Mouse (Mus musculus) right cerebral cortex, postnatal 36 days (tissue): ENCODE data around the gene Xpo4.
"Not testable (repeated sequence)": the region's sequence is repeated elsewhere in the genome, so short reads cannot be mapped to it uniquely, and the experiment has no call there.

Source experiments
- DNase-seq, 2 experiments: peaks; one replicate each; pipeline ENCODE4 v3.0.0; 2022; ENCODE audit warnings: low spot score in 2 of 2, mixed read lengths in 1 of 2

Xpo4 gene

DNA sequence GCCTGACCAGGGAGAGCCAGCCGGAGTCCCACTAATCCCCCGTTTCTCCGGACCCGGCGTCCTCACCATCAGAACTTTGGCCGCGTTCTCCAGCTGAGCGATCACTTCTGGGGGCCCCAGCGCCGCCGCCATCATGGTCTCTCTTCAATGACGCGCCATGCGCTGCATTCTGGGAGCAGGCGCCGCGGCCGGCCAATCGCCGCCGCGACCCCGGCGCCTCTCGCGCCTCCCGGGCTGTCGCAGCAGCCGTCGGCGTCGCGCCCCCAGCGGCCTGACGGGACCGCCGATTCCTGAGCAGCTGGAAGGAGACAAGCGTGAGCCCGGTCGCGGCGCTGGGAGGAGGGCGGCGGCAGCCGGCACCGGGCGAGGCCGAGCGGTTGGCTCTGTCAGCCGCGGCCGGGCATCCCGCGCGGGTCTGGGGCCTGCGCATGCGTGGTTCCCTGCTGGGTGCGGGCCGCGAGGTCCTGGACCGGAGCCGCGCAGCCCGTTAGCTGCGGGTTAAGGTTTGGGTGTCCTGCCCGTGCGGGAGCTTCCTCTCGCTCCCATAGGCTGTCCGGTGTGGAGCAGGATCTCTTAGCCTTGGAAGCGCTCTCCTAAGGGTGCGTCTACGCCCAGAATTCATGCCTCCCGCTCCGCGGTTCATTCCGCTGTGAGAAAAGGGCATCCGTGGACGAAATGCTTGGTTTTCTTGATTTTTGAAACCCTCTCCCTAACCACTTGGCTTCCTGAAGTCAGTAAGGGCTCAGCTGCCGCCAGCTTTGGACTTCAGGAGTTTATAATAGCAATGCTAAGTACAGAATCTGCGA is at the start of gene Xpo4:
TSS of gene Xpo4 (minus strand) at position 609 of the 806 bp plus-strand sequence.
- DNase-seq: peak; percentile 76

DNA sequence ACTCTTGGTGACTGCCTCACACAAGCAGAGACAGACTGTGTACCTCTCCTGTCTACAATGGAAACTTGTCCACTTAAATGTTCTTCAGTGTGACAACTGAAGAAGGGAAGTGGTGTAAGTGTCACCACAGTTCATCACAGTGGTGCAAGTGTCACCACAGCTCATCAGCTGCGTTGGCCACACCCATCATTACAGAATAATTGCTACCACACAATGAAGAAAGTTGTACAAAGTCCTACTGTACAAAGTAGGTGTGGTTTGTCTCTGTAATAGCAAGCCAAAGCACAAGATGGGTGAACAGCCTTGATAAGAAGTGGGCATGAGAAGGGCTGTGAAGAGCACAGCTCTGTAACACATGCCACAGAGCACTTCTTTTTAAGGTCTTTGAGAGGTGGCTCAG is 47.7 kb upstream of the Xpo4 start:
- no peak for DNase-seq

GRCm38 (mm10) chr14:57711059-57711458 is 45.8 kb upstream of the Xpo4 start:
- DNase-seq: no peak

GRCm38 (mm10) chr14:57709171-57709570 is 43.9 kb upstream of the Xpo4 start:
- no peak for DNase-seq

DNA sequence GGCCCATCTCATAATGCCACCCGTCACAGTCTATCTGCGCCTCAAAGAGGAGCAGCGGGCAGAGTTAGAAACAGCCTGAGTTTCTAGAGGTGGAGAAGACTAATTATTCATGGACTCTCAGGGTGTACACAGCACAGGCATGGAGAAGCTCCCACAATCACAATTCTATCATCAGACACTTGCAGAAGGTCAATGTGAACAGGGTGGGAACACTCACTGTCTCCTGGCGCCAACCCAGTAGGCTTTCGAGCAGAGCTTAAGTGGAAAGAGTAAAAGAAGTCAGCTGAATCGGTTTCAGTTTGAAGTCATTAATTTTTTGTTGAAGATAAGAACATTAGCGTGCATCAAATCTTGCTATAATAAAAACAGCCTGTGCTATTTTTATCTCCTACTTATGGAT is 43.4 kb upstream of the Xpo4 start:
- no peak for DNase-seq

DNA sequence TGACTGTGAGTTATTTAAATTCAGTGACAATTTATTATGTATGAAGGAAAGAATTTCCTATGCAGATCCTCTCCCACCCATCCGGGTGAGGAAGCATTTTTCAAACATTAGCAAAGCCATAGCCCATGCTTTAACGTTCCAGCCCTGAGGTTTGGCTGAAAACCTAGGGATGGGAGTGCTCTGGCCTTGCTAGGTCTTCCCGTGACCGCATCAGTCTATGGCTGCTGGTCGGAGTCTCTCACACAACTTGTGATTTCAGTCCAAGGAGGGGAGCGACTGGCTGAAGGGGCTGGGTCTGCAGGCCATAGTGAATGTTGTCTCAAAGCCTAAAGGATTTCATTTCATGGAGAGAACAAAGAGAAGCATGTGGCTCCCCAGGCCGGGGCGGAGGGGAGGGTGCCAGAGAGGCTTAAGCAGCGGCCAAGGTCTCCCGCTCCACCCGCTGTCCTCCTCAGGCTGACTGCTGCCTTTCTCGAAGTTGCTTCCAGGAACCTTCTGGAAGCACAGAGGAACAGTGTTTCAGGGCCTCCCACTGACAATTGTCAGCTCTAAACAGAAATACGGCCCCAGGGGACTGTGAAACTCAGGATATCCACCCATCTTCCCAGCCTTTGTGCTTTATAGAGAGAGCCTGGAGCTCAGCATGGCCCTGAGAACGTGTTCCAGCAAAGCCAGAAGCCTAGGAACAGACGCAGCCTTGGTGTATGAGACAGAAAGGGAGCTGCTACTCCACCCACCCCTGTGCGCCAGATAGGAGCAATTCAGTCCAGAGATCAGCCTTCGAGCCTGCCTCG is 42.1 kb upstream of the Xpo4 start:
- no peak for DNase-seq

- DNase-seq: peak; percentile 35 to 42
These were observed 41.5 kb upstream of the Xpo4 start for GRCm38 (mm10) chr14:57706760-57707099.

DNA sequence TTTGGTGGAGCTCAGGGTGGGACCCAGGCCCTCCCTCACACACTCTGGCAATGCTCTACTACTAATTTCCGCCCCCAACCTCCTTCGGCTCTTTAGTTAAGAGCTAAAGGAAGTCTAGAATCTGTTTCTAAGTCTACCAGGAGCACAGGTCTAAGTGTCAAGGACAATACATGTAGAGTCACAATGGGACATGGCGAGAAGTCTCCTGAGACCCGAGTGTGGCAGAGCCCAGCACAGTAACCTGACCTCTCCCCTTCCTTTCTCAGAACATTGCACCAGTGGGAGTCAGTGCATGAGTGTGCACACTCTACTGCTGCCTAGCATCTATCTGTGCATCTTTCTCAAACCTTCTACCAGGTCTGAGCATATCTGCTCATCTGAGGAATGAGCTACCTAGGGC is 40.5 kb upstream of the Xpo4 start:
- DNase-seq: no peak

DNA sequence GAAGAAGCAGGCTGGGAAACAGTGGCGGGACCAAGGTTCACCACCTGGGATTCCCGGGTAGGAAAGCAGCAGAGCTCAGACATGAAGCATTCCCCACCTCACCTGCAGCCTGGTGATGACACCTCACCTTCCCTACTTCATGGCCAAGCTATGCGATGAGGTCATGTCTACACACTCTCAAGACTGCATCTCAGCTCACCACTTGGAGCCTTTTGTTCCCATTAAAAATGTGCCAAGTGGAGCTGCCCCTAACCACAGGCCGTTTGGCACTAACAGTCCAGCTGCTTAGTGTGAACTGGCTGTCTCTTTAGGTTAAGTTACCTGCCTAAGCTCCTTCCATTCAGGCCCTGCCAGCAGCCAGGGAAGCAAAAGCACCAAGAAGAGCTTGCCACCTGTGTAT is 39.8 kb upstream of the Xpo4 start:
- no peak for DNase-seq

DNA sequence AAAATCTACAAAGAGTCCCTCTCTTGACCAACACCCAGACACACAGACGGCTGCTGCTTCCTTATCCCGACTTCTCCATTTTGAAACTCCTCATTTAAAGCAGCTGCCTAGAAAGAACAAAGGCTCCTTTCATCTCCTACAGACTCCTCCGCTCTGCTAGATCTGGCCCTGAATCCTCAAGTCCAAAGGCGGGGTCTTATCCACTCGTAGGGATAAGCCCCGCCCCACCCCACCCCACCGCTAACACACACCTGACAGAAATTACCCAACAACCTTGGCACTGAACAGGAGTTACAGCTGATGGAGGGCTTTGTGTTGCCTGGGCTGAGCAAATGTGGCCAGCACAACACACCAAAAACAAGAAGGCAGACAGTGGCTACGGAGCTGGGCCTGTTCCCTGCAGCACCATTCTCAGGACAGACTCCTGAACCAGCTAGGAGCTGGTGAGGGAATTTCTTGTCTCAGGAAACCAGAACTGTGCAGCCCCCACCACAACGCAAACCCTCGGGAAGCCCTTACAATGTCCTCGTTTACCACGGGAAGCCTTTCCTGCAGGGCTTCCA is 36.8 kb upstream of the Xpo4 start:
- DNase-seq: no peak

DNA sequence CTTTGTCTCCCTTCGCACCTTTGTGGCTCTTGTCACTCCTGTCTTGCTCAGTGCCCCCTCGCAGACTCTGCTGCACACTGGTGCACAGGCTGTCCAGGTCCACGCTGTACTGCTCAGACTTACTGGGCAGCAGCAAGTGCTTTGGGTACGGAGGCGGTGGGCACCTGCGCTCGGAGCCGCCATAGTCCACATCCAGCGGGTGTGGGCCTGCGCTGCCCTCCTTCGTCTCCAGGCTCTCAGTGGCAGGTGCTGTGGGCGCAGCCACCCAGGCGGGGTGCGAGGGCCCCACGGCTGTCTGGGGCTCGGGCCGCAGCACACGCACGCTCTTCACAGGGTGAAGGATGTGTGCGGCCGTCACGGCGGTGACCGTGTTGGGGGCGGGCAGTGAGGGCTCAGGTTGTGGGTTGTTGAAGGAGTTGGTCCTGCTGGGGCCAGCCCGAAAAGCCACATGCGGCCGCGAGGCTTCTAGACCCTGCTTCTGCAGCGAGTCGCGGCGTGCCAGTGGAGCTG is 34.3 kb upstream of the Xpo4 start:
- no peak for DNase-seq

- DNase-seq: no peak
These were observed 33.8 kb upstream of the Xpo4 start for GRCm38 (mm10) chr14:57699016-57699415.

DNA sequence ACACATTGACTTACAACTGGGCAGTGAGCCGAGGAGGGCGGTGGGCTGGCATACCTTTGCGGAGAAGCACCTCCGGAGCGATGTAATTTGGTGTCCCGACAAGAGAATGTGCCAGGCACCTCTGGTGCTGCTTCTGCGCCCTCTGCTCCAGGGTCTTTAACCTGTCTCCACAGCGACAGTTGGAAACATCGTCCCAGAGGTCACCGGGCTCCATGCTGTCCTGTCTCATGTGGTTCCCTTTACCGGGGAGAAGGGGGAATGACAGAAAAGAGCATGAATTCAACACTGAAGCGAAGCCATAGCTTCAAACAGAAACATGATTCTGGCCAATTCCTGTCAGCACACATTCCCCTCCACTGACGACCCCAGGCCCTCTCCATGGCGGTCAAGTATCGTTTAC is 30.8 kb upstream of the Xpo4 start:
- no peak for DNase-seq

DNA sequence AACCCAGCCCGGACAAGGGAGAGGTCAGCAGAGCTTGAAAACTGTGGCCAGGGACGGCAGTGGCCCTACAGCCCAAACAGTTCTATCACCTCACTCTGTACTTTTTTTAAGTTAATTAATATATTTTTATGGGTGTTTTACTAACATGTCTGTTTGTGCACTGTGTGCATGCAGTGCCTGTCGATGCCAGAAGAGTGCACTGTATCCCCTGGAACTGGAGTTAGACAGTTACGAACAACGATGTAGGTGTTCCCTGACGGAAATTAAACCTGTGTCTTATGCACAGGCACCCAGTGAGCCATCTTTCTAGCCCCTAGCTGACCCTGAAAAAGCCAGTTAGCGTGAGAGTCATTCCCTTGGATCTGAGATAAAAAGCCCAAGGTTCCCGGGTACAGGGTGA is 30.3 kb upstream of the Xpo4 start:
- no peak for DNase-seq

DNA sequence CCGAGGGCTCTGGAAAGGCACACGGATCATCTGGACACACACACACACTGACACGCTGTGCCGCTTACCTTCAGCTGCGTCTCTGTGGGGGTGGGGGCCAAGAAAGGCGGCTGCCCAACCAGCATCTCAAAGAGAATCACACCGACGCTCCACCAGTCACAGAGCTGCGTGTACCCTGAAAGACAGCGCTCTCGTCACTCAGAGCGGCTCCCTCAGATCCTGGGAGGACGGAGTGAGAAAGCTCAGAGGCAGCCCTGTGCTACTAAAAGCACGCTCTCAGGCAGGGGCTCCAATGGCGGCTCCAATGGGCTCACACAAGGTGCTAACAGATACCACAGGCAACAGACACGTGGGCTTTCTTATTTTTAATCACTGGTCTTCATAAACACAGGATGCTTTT is 29.0 kb upstream of the Xpo4 start:
- DNase-seq: no peak

DNA sequence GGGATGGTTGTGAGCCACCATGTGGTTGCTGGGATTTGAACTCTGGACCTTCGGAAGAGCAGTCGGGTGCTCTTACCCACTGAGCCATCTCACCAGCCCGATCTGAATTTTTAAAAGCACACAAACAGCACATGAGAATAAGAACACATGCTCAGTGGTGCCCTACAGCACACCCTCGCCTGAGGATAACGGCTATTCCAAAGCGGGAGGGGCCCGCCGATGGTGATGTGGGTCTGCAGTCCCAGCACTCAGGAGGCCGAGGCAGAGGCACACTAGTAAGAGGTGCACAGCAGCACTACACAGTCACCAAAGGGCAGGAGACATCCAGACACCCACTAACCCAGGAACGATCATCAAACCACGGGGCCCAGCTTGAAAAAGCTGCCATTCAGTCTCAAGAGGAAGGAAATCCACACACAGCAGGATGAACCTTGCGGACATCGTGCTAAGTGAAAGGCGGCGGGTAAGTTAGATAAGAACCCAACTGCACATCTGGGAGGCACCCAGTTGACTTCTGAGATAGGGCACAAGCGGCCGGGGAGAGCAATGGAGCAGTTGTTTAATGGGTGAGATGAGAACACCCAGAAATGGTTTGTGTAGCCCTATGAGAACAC is 27.4 kb upstream of the Xpo4 start:
- DNase-seq: no peak

DNA sequence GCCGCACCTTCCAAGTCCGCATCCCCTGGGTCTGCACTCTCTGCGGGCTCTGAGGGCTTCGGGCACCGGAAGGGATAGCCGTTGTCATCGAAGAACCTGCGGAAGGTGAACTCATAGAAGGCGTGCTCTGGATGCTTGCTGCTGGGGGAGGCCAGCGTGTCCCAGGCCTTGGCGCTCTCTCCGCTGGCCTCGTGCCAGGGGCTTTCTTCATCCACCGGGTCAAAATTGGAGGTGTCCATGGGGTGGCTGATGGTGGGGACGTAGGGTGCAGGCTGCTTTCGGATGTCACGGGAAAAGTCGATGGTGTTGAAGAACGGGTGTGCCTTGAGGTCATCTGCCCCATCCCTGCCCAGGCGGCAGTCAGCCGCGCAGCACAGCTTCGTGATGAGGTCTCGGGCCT is 26.1 kb upstream of the Xpo4 start:
- DNase-seq: no peak

DNA sequence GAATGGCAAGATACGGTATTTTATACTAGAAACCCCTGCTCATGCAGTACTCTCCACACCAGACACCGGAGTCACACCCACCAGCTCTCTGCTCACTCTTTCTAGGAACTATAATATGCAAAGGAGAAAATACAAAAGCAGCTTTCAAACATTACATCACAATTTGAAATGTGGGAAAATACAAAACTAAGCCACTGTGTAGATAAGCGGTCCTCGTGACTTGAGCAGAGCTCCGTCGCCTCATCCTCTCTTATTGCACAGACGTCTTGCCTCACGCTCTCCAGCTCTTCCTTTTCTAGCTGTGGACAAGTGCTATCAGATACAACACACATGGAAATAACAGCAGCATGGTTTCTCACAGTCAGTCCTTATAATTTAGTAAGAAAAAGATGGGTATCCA is 25.5 kb upstream of the Xpo4 start:
- DNase-seq: no peak

DNA sequence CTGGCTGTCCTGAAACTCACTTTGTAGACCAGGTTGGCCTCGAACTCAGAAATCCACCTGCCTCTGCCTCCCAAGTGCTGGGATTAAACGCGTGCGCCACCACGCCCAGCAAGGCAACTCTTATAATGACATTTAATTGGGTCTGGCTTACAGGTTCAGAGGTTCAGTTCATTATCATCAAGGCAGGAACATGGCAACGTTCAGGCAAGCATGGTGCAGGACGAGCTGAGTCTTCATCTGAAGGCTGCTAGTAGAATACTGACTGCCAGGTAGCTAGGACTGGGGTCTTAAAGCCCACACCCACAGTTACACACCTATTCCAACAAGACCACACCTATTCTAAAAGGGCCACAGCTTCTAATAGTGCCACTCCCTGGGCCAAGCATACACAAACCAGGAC is 22.8 kb upstream of the Xpo4 start:
- not testable (repeated sequence) for DNase-seq

- DNase-seq: no peak
These were observed 22.2 kb upstream of the Xpo4 start for GRCm38 (mm10) chr14:57687441-57687840.

GRCm38 (mm10) chr14:57686647-57687046 is 21.4 kb upstream of the Xpo4 start:
- DNase-seq: no peak

- DNase-seq: no peak
These were observed 19.3 kb upstream of the Xpo4 start for GRCm38 (mm10) chr14:57684579-57684978.
